Mouse (Mus musculus) hindbrain, embryonic 13.5 days (tissue): ENCODE results near the gene Pfdn4. TPM values are rescaled to one million over a fixed set of nuclear protein-coding genes. Genes with fewer than 3 reads are reported as not detected.

Experiments
- ATAC-seq: fragments of 200-750 bp; cut with Nextera tagmentation; 2 replicates; pipeline ENCODE4 v1.8.0; 2017; ENCODE audit warnings: moderate TSS enrichment; ENCODE audit not compliant: low FRiP score
- H3K27ac ChIP-seq: fragments of 300-500 bp; sonication (generic); 2 replicates; pipeline ENCODE4 v1.5.1; 2015; ENCODE audit warnings: inconsistent platforms, mild to moderate bottlenecking, moderate library complexity
- H3K27me3 ChIP-seq: fragments of 300-500 bp; sonication (generic); 2 replicates; pipeline ENCODE4 v1.6.1; 2015; ENCODE audit warnings: mild to moderate bottlenecking, inconsistent platforms
- H3K36me3 ChIP-seq: fragments of 300-500 bp; sonication (generic); 2 replicates; pipeline ENCODE4 v1.6.1; 2015; ENCODE audit warnings: mild to moderate bottlenecking, inconsistent platforms
- H3K4me1 ChIP-seq: fragments of 300-500 bp; sonication (generic); replicated peaks from 2 replicates; pipeline ENCODE4 v1.6.1; 2015; ENCODE audit warnings: inconsistent platforms
- H3K4me2 ChIP-seq: fragments of 300-500 bp; sonication (generic); 2 replicates; pipeline ENCODE4 v1.6.1; 2015; ENCODE audit warnings: inconsistent platforms, mild to moderate bottlenecking, moderate library complexity
- H3K4me3 ChIP-seq: fragments of 300-500 bp; sonication (generic); 2 replicates; pipeline ENCODE4 v1.5.1; 2015; ENCODE audit warnings: mild to moderate bottlenecking, inconsistent platforms
- H3K9ac ChIP-seq: fragments of 300-500 bp; sonication (generic); 2 replicates; pipeline ENCODE4 v1.6.1; 2015; ENCODE audit warnings: mild to moderate bottlenecking, inconsistent platforms
- H3K9me3 ChIP-seq: fragments of 300-500 bp; sonication (generic); 2 replicates; pipeline ENCODE4 v1.6.1; 2016; ENCODE audit warnings: inconsistent platforms
- WGBS: fragments of 180-500 bp; shearing (Covaris S2); methylation state at CpG from one replicate; pipeline ENCODE4 v1.1.7; 2015; 5-methylcytosine and 5-hydroxymethylcytosine counted together
- polyA plus RNA-seq: library from polyadenylated mRNA; unstranded; fragments of >200 nt; fragmentation: Nextera tagmentation; extraction: Ambion mirVana; gene quantifications from 2 replicates; pipeline ENCODE4 v1.2.1, GENCODE M21; 2015

Gene Pfdn4
- polyA plus RNA-seq, 1 experiment from 2014 or later: 148 TPM

- H3K27ac ChIP-seq: no peak overlapping the region
- ATAC-seq: peak; percentile 52; the same call in 1 of the 2 replicates
- no peak overlapping the region for H3K4me2 ChIP-seq
- no peaks in the 10 kb centered on the region for H3K36me3 ChIP-seq
- H3K4me3 ChIP-seq: no peak overlapping the region
- no peak overlapping the region for H3K9ac ChIP-seq
- H3K4me1 ChIP-seq: no peaks in the 10 kb centered on the region
- no peaks in the 10 kb centered on the region for H3K27me3 ChIP-seq
- no peaks in the 10 kb centered on the region for H3K9me3 ChIP-seq
Measured at GRCm38 (mm10) chr2:170535841-170536240, 39.6 kb downstream of the Pfdn4 start.

GRCm38 (mm10) chr2:170539211-170539610 is 43.0 kb downstream of the Pfdn4 start:
- H3K9ac ChIP-seq: no peak overlapping the region
- no peaks in the 10 kb centered on the region for H3K27me3 ChIP-seq
- ATAC-seq: no peak
- H3K36me3 ChIP-seq: no peaks in the 10 kb centered on the region
- H3K4me1 ChIP-seq: no peaks in the 10 kb centered on the region
- H3K4me3 ChIP-seq: no peak overlapping the region
- H3K9me3 ChIP-seq: no peaks in the 10 kb centered on the region
- H3K27ac ChIP-seq: no peak overlapping the region
- 86% methylated on average over 9 of the region's 9 CpGs for WGBS
- H3K4me2 ChIP-seq: no peak overlapping the region

- peaks cover 11% of the 10 kb centered on the region for H3K4me1 ChIP-seq
- 89% methylated on average over 5 of the region's 5 CpGs for WGBS
- no peak overlapping the region for H3K27ac ChIP-seq
- no peaks in the 10 kb centered on the region for H3K27me3 ChIP-seq
- H3K36me3 ChIP-seq: no peaks in the 10 kb centered on the region
- no peak overlapping the region for H3K9ac ChIP-seq
- no peak for ATAC-seq
- H3K4me3 ChIP-seq: no peak overlapping the region
- H3K9me3 ChIP-seq: no peaks in the 10 kb centered on the region
- H3K4me2 ChIP-seq: no peak overlapping the region
Measured at GRCm38 (mm10) chr2:170543625-170544024, 47.4 kb downstream of the Pfdn4 start.

GRCm38 (mm10) chr2:170544159-170544558 is 47.9 kb downstream of the Pfdn4 start:
- Histone ChIP-seq H3K4me2 (no peak overlapping the region), H3K27ac (no peak overlapping the region), H3K9ac (no peak overlapping the region), H3K36me3 (no peaks in the 10 kb centered on the region), H3K4me1 (peaks cover 13% of the 10 kb centered on the region), H3K4me3 (no peak overlapping the region), H3K9me3 (no peaks in the 10 kb centered on the region), H3K27me3 (no peaks in the 10 kb centered on the region)
- 75% methylated on average over 3 of the region's 3 CpGs for WGBS
- ATAC-seq: no peak

DNA sequence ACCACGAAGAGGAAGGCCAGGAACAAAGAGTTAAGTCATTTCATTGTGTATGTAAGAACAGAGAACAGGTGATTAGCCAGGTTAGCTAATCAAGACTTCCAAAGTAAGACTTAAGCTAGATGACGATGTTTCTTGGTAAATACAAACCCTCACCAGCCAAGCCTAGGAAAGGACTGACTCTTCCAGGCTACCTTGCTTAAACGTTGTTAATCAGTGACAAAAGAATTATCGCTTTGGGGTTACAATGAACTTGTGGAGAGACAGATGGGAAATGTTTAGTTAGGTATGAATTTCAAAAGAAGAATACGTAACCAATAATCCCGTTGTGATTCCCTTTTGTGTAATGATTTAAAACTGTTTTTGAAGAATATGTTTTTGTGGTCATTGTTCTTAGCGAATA is 48.7 kb downstream of the Pfdn4 start:
- H3K9me3 ChIP-seq: no peaks in the 10 kb centered on the region
- 92% methylated on average over 7 of the region's 7 CpGs for WGBS
- peaks cover 18% of the 10 kb centered on the region for H3K4me1 ChIP-seq
- no peak overlapping the region for H3K9ac ChIP-seq
- no peaks in the 10 kb centered on the region for H3K27me3 ChIP-seq
- no peak overlapping the region for H3K4me3 ChIP-seq
- H3K27ac ChIP-seq: no peak overlapping the region
- ATAC-seq: no peak
- H3K4me2 ChIP-seq: no peak overlapping the region
- no peaks in the 10 kb centered on the region for H3K36me3 ChIP-seq

DNA sequence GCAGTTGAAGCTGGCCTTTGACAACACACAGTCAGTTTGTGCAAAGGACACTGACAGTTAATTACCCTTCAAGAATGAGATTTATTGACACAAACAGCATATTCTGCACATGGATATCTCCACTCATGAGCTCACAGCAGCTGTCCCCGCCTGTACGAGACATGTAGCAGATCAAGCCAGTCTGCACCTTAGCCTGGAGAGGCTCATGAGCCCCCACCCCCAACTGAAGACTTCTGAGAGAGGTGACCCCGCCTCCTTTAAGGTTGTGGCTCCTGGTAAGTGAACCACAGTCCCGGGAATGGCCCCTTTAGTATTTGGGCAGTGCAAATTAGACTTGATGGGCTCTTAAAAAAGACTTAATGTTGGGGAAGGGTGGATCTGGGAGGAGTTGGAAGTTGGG is 49.5 kb downstream of the Pfdn4 start:
- Histone ChIP-seq H3K9me3 (no peaks in the 10 kb centered on the region), H3K4me1 (peaks cover 21% of the 10 kb centered on the region), H3K4me3 (no peak overlapping the region), H3K27ac (no peak overlapping the region), H3K36me3 (no peaks in the 10 kb centered on the region), H3K4me2 (no peak overlapping the region), H3K9ac (no peak overlapping the region), H3K27me3 (no peaks in the 10 kb centered on the region)
- 57% methylated on average over 4 of the region's 4 CpGs for WGBS
- no peak for ATAC-seq

GRCm38 (mm10) chr2:170547526-170547925 is 51.3 kb downstream of the Pfdn4 start:
- WGBS: 19% methylated on average over 6 of the region's 6 CpGs
- no peaks in the 10 kb centered on the region for H3K27me3 ChIP-seq
- no peak overlapping the region for H3K27ac ChIP-seq

DNA sequence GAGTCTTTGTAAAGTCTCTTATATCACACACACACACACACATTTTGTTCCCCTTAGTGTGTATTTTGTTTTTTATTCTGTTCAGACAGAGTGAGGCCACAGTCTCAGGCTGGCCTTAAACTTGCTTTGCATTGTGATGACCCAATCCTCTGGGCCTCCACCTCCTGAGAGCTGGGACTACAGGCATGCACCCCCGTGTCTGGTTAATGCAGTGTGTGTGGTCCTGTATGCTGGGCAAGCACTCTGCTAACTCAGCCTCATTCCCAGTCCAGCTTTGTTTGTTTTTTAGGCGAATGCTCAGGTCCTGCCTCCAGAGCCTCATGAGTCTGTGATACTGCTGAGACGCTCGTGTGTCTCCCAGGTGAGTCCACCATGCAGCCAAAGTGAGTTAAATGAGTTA is 51.8 kb downstream of the Pfdn4 start:
- peaks cover 21% of the 10 kb centered on the region for H3K4me1 ChIP-seq
- ATAC-seq: no peak
- H3K27ac ChIP-seq: no peak overlapping the region
- no peaks in the 10 kb centered on the region for H3K27me3 ChIP-seq
- no peak overlapping the region for H3K9ac ChIP-seq
- no peak overlapping the region for H3K4me3 ChIP-seq
- 29% methylated on average over 4 of the region's 4 CpGs for WGBS
- no peaks in the 10 kb centered on the region for H3K9me3 ChIP-seq
- H3K36me3 ChIP-seq: no peaks in the 10 kb centered on the region
- H3K4me2 ChIP-seq: no peak overlapping the region

More at GRCm38 (mm10) chr2:170547526-170547925, 51.3 kb downstream of the Pfdn4 start:
- no peaks in the 10 kb centered on the region for H3K36me3 ChIP-seq
- H3K4me2 ChIP-seq: no peak overlapping the region
- ATAC-seq: no peak
- no peak overlapping the region for H3K9ac ChIP-seq
- H3K4me3 ChIP-seq: no peak overlapping the region
- H3K9me3 ChIP-seq: no peaks in the 10 kb centered on the region
- H3K4me1 ChIP-seq: peaks cover 21% of the 10 kb centered on the region

DNA sequence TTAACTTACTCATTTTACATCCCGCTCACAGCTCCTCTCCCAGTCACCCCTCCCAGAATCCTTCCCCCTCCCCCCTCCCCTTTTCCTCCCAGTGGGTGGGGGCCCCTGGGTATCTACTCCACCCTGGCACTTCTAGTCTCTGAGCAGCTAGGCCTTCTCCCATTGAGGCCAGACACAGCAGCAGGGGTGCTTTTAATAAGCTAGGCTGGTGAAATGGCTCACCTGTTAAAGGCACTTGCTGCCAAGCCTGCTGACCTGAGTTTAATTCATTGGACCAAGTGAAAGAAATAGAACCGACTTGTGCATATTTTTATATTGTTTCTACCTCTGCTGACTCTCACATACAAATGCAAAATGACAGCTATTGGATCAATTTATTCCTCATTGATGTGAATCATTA is 52.9 kb downstream of the Pfdn4 start:
- WGBS: 84% methylated on average over 2 of the region's 2 CpGs
- Histone ChIP-seq H3K4me1 (peaks cover 21% of the 10 kb centered on the region), H3K4me2 (no peak overlapping the region), H3K27me3 (no peaks in the 10 kb centered on the region), H3K9me3 (no peaks in the 10 kb centered on the region), H3K36me3 (no peaks in the 10 kb centered on the region), H3K27ac (no peak overlapping the region), H3K4me3 (no peak overlapping the region), H3K9ac (no peak overlapping the region)
- ATAC-seq: no peak

DNA sequence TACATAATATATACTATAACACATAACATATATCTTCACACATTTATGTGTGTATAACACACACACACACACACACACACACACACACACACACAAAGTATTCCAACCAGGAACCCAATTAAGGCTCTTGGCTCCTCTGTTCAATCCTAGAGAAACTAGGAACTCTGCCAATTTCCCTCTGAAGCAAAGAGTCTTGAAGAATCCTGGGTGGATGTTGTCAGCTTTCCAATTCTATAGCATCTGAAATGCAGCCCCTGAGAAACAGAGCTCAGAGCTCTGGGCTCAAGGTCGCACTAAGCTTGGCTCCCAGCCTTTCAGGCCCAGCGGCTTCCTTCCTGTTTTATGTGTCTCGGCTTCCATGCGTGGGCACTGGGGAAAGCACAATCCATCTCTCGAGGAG is 54.0 kb downstream of the Pfdn4 start:
- Histone ChIP-seq H3K9ac (no peak overlapping the region), H3K27me3 (no peaks in the 10 kb centered on the region), H3K27ac (peak overlapping the region; percentile 50; the same call in 1 of the 2 replicates), H3K36me3 (no peaks in the 10 kb centered on the region), H3K9me3 (no peaks in the 10 kb centered on the region), H3K4me2 (no peak overlapping the region), H3K4me3 (no peak overlapping the region), H3K4me1 (peaks cover 21% of the 10 kb centered on the region)
- WGBS: 35% methylated on average over 5 of the region's 5 CpGs
- ATAC-seq: peak; percentile 54; the same call in 1 of the 2 replicates

DNA sequence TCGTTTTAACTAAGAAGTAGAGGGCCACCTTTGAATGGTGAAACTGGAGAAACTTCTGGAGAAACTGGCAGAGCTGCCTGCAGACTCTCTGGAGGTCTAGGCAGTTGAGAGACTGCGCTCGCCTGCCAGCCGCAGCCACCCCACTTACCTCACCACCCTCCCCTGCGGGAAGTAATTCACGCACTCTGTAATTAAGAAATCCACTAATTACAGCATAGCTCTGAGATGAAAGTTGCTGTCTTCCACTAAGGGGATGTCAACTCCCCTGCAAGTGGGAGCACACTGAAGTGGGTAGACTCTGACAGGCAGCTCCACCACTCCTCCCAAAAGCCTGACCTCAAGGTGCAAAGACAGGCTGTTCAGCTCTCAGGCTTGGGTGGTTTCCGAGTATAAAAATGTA is 55.9 kb downstream of the Pfdn4 start:
- Histone ChIP-seq H3K4me3 (no peak overlapping the region), H3K9ac (no peak overlapping the region), H3K27me3 (no peaks in the 10 kb centered on the region), H3K4me2 (no peak overlapping the region), H3K27ac (no peak overlapping the region), H3K9me3 (no peaks in the 10 kb centered on the region), H3K4me1 (peaks cover 24% of the 10 kb centered on the region), H3K36me3 (no peaks in the 10 kb centered on the region)
- WGBS: 73% methylated on average over 7 of the region's 7 CpGs
- ATAC-seq: no peak

DNA sequence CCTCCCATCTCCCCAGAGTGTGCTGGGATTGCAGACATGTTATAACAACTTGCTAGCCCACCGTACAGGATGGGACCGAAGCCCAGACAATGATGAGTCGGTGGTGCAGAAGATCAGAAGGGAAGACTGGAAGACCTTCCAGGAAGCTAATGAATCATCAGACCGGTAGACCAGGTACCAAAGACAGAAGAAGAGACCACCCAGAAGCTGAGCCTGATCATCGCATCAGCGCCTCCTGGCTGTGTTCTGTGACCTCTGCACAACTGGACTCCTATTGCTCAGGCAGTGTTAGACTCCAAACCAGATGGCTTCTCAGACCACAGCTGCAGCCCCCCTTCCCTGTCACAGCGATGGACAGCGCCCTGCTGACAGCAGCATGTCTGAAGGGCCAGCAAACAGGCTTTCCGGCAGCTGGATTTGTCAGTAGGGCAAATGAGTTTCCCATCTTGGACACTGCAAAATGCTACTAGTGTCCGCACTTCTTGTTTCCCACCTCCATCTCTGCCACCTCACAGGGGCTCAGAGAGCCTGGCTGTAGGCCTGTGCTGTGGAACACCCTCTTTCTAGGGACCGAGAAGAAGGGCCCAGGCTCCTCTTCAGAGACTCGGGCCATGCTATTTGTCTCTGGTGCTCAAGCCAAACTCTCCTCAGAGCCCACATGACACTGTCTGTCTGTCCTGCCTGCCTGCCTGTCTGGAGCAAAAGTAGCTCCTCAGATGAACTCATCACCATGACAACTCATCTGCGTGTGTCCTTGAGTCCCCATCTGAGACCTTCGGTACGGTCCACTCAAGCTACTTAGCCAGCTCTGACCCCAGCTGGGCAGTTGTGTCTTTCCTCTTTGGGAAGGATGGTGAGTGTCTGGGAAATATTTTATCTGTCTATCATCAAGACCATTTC is 68.0 kb downstream of the Pfdn4 start:
- no peak overlapping the region for H3K27ac ChIP-seq
- H3K36me3 ChIP-seq: no peaks in the 10 kb centered on the region
- H3K9ac ChIP-seq: no peak overlapping the region
- 77% methylated on average over 15 of the region's 15 CpGs for WGBS
- no peak overlapping the region for H3K4me2 ChIP-seq
- H3K9me3 ChIP-seq: no peaks in the 10 kb centered on the region
- no peak for ATAC-seq
- H3K4me3 ChIP-seq: no peak overlapping the region
- H3K27me3 ChIP-seq: no peaks in the 10 kb centered on the region
- peaks cover 8% of the 10 kb centered on the region; the same call in 1 of the 2 replicates for H3K4me1 ChIP-seq

DNA sequence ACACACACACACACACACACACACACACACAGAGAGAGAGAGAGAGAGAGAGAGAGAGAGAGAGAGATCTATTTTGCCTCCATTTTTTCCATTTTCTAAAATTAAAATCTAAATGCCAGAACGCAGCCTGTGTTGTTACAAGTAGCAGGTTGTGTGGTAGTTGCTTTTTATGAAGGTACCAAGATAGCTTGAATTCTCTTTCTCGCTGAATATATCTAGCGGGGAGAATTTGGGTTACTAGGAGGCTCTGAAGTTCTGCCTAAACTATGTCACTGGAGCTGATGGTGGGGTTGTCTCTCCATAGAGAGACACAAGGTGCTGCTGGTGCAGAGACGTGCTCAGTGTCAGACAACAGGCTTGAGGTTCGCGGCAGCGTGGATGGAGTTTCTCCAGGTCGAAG is 68.8 kb downstream of the Pfdn4 start:
- 91% methylated on average over 8 of the region's 8 CpGs for WGBS
- H3K36me3 ChIP-seq: no peaks in the 10 kb centered on the region
- no peak overlapping the region for H3K27ac ChIP-seq

More for the DNA sequence above, 68.8 kb downstream of the Pfdn4 start:
- Histone ChIP-seq H3K4me3 (no peak overlapping the region), H3K27me3 (no peaks in the 10 kb centered on the region), H3K9ac (no peak overlapping the region), H3K9me3 (no peaks in the 10 kb centered on the region), H3K4me1 (peaks cover 8% of the 10 kb centered on the region; the same call in 1 of the 2 replicates), H3K4me2 (no peak overlapping the region)
- no peak for ATAC-seq
